Mouse (Mus musculus): ENCODE measurements at regions not wholly inside any gene's neighbourhood (a gene's known extent, or its start where the extent isn't known, plus 50 kb on each side); places are given as distances from the start of the nearest gene placed in this dataset.
A peak's percentile ranks its signal among the peaks of the same experiment; 100 is the strongest.

DNA sequence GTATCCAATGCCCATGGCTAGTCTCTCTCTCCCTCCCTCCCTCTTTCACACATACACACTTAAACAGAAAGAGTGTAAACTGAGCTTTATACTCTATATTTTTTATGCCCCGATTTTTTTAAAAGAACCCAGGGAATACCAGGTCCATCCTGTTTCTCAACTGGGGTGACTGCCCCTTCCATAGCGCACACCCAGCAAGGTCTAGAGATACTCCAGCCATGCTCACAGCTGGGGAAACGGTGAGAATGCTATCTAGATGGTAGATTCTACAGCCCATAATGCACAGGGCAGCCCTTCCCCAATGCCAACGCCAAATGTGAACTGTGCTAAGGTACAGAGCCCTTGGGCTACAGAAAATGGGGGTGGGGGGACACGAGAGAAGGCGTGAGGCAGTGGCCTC, 51.2 kb upstream of the Tln2 start:
- DNase-seq (ENCODE audit: low read depth, low spot score) = no peak

GRCm38 (mm10) chr9:67611676-67612075, 52.2 kb upstream of the Tln2 start:
- DNase-seq (ENCODE audit: low read depth, low spot score) = no peak

DNA sequence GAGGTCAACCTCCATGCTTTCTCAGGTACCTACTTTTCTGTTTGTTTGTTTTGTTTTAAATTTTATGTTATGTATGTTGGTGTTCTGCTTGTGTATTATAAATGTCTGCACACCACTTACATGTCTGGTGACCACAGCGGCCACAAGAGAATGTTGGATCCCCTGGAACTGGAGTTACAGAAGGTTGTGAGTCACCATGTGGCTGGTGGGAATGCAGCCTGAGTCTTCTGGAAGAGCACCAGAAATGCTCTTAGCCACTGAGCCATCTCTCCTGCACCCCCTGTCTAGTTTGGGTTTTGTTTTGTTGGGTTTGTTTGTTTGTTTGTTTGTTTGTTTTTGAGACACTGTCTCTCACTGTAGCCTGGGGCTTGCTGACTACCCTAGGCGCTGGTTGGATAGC, 52.6 kb upstream of the Tln2 start:
- DNase-seq (ENCODE audit: low read depth, low spot score) = no peak

- no peak for DNase-seq (ENCODE audit: low read depth, low spot score)
Observed at GRCm38 (mm10) chr9:67614068-67614727, 54.7 kb upstream of the Tln2 start.

GRCm38 (mm10) chr9:67616207-67616606, 56.7 kb upstream of the Tln2 start:
- DNase-seq (ENCODE audit: low read depth, low spot score) = no peak

- no peak for DNase-seq (ENCODE audit: low read depth, low spot score)
Observed at GRCm38 (mm10) chr9:67617341-67618217, 58.1 kb upstream of the Tln2 start.

GRCm38 (mm10) chr9:67620945-67621344, 61.4 kb upstream of the Tln2 start:
- DNase-seq (ENCODE audit: low read depth, low spot score) = no peak

DNA sequence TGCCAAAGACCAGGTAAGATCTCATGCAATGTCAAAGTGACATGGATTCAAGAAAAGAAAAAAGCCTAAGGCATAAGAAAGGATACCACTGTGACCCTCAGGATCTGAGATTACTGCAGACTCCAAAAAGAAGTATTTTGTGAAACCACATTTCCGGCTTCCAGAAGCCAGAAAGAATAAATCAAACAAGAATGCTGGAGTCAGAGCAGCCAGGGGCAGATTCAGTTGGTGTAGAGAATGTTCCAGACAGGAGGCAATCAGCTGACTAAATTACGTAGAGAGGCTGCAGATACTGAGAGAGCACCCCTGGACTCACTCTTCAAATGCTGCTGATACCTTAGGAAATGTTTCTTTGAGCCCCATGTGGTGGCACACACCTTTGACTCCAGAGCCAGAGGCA, 67.7 kb upstream of the Tln2 start:
- no peak for DNase-seq (ENCODE audit: low read depth, low spot score)

GRCm38 (mm10) chr9:67629624-67630023, 70.1 kb upstream of the Tln2 start:
- DNase-seq (ENCODE audit: low read depth, low spot score) = no peak

- DNase-seq (ENCODE audit: low read depth, low spot score) = no peak
Observed at GRCm38 (mm10) chr9:67630173-67630572, 70.7 kb upstream of the Tln2 start.

- no peak for DNase-seq (ENCODE audit: low read depth, low spot score)
Observed at GRCm38 (mm10) chr9:67631741-67632243, 72.3 kb upstream of the Tln2 start.

- no peak for DNase-seq (ENCODE audit: low read depth, low spot score)
Observed at GRCm38 (mm10) chr9:67632521-67633025, 73.1 kb upstream of the Tln2 start.

DNA sequence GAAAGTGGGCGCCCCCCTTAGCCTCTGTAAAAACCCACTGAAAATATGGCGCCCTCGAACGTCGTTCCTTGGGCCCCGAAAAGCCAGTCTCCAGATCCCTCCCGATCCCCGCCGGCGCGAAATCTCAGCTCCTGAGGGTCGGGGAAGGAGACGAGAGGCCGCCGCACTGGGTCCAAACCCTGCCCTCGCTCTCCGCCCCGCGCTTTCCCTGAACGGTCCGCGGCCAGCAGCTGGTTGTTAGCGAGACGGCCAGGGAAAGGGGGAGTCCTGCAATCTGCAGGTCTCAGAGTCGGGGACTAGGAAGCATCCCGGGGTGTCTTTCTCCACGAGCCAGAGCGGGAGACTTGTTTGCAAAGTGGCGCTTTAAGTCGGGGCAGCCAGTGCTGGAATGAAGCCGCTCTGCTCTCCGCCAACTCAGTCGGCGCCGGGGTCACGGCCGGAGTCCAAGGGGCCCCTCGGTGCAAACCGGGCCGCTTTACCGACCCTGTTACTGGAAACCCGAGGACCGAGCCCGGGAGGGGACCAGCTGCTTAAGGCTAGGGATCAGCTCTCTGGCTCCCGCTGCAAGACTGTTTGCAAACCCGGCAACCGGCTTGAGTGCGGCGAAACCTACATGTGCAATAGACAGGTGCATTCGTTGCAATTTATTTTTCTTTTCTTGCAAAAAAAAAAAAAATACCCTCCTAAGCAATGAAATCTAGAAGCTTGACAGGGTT, 73.7 kb upstream of the Tln2 start:
- no peak for DNase-seq (ENCODE audit: low read depth, low spot score)

GRCm38 (mm10) chr9:67633761-67634441, 74.4 kb upstream of the Tln2 start:
- peak; percentile 51 for DNase-seq (ENCODE audit: low read depth, low spot score)

- DNase-seq (ENCODE audit: low read depth, low spot score) = no peak
Observed at GRCm38 (mm10) chr9:67646820-67647219, 87.3 kb upstream of the Tln2 start.

- DNase-seq (ENCODE audit: low read depth, low spot score) = no peak
Observed at GRCm38 (mm10) chr9:67664773-67665172, 94.5 kb upstream of the C2cd4b start.

DNA sequence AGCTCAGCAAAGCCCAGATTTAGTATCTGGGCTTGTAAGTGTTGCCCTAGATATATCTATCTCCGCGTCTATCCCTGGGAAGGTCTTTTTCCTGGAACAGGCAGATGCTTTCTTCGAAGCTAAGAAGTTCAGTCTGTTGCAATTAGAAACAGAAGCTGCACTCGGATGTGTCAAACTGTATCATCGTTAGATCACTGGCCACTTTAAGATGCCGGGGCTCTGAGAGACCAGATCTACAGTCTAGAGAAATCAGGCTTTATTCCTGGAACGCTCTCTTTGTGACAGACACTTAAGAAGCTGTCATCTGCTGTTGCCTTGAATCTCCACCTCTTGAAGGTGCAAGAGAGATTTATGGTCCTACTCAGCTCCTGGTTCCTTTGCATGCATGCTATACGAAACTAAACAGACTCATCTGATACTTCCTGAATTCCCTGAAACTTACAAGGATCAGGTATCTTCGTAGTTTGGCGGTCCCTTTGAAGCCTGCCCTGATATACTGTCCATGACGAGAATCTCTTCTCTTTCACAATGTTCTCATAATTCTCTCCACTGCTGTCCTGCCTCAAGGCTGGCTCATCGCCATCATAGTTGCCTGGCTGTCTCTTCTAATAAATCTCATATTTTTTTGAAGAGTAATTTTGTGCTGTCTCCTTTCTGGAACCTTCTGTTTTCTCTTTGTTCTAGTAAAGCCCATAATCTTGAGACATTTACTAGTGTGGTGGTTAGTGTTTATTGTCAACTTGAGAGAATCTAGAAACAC, 88.8 kb upstream of the C2cd4b start:
- DNase-seq (ENCODE audit: low read depth, low spot score) = no peak

GRCm38 (mm10) chr9:67676906-67677305, 82.3 kb upstream of the C2cd4b start:
- DNase-seq (ENCODE audit: low read depth, low spot score) = no peak

DNA sequence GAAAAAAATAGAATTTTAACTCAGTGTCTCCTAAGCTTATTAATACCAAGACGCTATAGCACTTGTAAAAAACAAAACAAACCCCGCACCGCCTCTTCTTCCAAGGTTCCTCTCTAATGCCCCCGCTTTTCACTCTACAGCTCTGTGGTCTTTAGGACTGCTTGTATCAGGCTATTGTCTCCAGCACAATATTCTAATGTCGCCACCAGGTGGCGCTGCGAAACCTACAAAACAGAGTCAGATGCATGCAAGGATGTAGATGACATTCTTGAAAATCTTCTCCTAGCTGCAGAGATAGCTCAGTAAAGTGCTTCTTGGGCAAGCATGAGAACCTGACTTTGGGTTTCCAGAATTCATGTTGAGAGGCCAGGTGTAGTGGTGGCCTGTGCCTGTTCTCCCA, 75.9 kb upstream of the C2cd4b start:
- peak; percentile 73 for DNase-seq (ENCODE audit: low read depth, low spot score)

DNA sequence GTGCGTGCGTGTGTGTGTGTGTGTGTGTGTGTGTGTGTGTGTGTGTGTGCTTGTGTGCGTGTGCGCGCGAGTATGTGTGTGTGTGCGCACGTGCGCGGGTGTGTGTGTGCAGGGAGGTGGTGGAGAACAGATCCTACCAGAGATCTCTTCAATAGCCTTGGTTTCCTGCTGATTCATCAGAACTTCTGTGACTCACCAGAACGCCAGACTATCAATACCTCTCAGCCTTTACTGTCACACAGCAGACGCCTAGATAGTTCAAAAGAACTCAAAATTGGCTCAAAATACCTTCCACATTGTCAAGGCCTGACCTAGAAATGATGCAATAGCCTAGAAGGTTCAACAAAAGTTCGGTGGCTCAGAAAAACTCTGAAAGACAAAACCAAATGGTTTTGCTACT, 66.8 kb upstream of the C2cd4b start:
- DNase-seq (ENCODE audit: low read depth, low spot score) = no peak

GRCm38 (mm10) chr9:67693716-67694115, 65.5 kb upstream of the C2cd4b start:
- DNase-seq (ENCODE audit: low read depth, low spot score) = no peak
